Mouse (Mus musculus) thymus, adult 2 months (tissue): Measurements from ENCODE around the gene Fam135a.

ENCODE experiments used
- CTCF ChIP-seq: fragments of 200-500 bp; IDR thresholded peaks from 2 replicates; pipeline ENCODE4 v1.5.1; 2012; ENCODE audit warnings: mild to moderate bottlenecking, control low read depth, low read length, moderate library complexity, borderline replicate concordance; ENCODE audit not compliant: control insufficient read depth, poor library complexity, insufficient read depth; ENCODE audit errors: extremely low read depth
- POLR2A ChIP-seq: fragments of 200-500 bp; IDR thresholded peaks from 2 replicates; pipeline ENCODE4 v1.6.1; 2012; ENCODE audit warnings: mild to moderate bottlenecking, low read length, control low read depth, moderate library complexity; ENCODE audit not compliant: control insufficient read depth, poor library complexity, insufficient read depth; ENCODE audit errors: extremely low read depth

DNA sequence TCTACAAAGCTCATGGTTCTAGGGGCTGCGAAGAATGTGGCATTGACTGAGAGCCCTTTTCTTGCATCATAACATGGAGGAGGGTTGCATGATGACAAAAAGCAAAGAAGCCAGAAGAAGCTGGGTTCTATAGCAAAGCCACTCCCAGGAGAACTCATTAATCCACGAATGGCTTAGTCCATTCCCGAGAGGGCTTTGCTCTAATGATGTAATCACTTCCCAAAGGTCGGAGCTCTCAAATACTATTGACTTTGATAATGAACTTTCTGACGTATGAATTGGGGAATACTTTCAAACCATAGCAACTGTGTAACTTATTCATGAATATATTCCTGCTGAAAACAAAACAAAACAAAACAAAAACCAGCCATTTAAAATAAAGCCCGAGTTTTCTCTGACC is 27.7 kb upstream of the Fam135a start:
- TF ChIP-seq CTCF = no peak
- TF ChIP-seq POLR2A = no peak
